Comparison of ENCODE assay signal across 8 mouse cellular contexts in genomic region chr2:126996737-126997136, GRCm38 (mm10). TPM values are rescaled to one million over a fixed set of nuclear protein-coding genes. Genes with fewer than 3 reads are reported as not detected.
DNase-seq lines count a peak whose midpoint lies in the region; ATAC-seq and TF ChIP-seq lines count a peak whose summit lies in the region.

No protein-coding gene starts in this region.

- peak overlapping the region; percentile 25; the same call in 1 of the 2 replicates for H3K4me2 ChIP-seq in liver, embryonic 11.5 days

- DNase-seq in A20 (ENCODE audit: low read depth, low spot score) = peak; percentile 43
- DNase-seq in ES-CJ7 (ENCODE audit: low read depth, low spot score) = peak; percentile 83
- peak; percentile 36 for DNase-seq in cerebellum, adult 9-11 months
- peak; percentile 88 for DNase-seq in kidney, adult 2 months
- DNase-seq in liver, embryonic 11.5 days (ENCODE audit: low spot score) = no peak
- DNase-seq in right cerebral cortex, postnatal 10 days (ENCODE audit: low spot score in 2 of 2) = peak; percentile 47 to 64

- WGBS in kidney, adult 2 months = 6% methylated on average over 5 of the region's 5 CpGs
- 18% methylated on average over 5 of the region's 5 CpGs for WGBS in liver, embryonic 11.5 days

- peak; percentile 96 for ATAC-seq in granulocyte monocyte progenitor cell, adult 5-6 weeks (replicated peaks; ENCODE audit: poor library complexity, severe bottlenecking)
- ATAC-seq in liver, embryonic 11.5 days (replicated peaks; ENCODE audit: low FRiP score) = no peak
- ATAC-seq in activated CD4-positive, CD25-positive, alpha-beta regulatory T cell, adult 4 months = no peak

- H3K4me1 ChIP-seq in kidney, adult 2 months (ENCODE audit: control insufficient read depth, insufficient read depth, low read length) = peaks cover 6% of the 10 kb centered on the region; the same call in 1 of the 2 replicates
- no peaks in the 10 kb centered on the region for H3K4me1 ChIP-seq in liver, embryonic 11.5 days (replicated peaks; ENCODE audit: control insufficient read depth, insufficient read depth, low read length)

- H3K27ac ChIP-seq in kidney, adult 2 months (ENCODE audit: insufficient read depth, low read depth, low read length) = 0 out of 2 replicates have a peak overlapping the region, but pooled peaks have one; percentile 77
- H3K27ac ChIP-seq in liver, embryonic 11.5 days (ENCODE audit: low read depth, low read length) = no peak overlapping the region

- no peak overlapping the region for H3K4me3 ChIP-seq in kidney, adult 2 months (ENCODE audit: insufficient read depth, low read depth, low read length)
- H3K4me3 ChIP-seq in liver, embryonic 11.5 days (ENCODE audit: low read depth, low read length) = no peak overlapping the region

- no peak overlapping the region for H3K9ac ChIP-seq in liver, embryonic 11.5 days (ENCODE audit: low read depth, low read length)

- H3K9me3 ChIP-seq in liver, embryonic 11.5 days (ENCODE audit: control insufficient read depth, low read length) = no peaks in the 10 kb centered on the region

- TF ChIP-seq POLR2A in kidney, adult 2 months (IDR thresholded peaks at IDR 0.05; ENCODE audit: low read depth, low read length) = no peak

- no peaks in the 10 kb centered on the region for H3K36me3 ChIP-seq in kidney, adult 2 months (ENCODE audit: control insufficient read depth, insufficient read depth, low read length)
- no peaks in the 10 kb centered on the region for H3K36me3 ChIP-seq in liver, embryonic 11.5 days (ENCODE audit: control insufficient read depth, insufficient read depth, low read length)

- no peaks in the 10 kb centered on the region; the same call in 1 of the 2 replicates for H3K27me3 ChIP-seq in kidney, adult 2 months (replicated peaks; ENCODE audit: control insufficient read depth, insufficient read depth, low read length)
- H3K27me3 ChIP-seq in liver, embryonic 11.5 days (replicated peaks; ENCODE audit: control insufficient read depth, insufficient read depth, low read length) = no peaks in the 10 kb centered on the region

- TF ChIP-seq CTCF in kidney, adult 2 months (conservative IDR thresholded peaks at IDR 0.05; ENCODE audit: insufficient read depth, insufficient read length, low read depth, low read length) = peak; percentile 53

RNA-seq across cellular contexts. Expression of gene Ap4e1, which starts 11.8 kb away (rescaled TPM):
- 8.6 and 12.7 TPM in 2 replicates for total RNA-seq in granulocyte monocyte progenitor cell, adult 5-6 weeks (2014; fragmentation: Nextera tagmentation)
- total RNA-seq in granulocyte monocyte progenitor cell, adult 5-6 weeks (2017) = 17.8 and 19.6 TPM in 2 replicates
- polyA plus RNA-seq in kidney, adult 2 months (2012; rRNA removed) = 1.8 and 2.4 TPM in 2 replicates
- 13.3 and 13.9 TPM in 2 replicates for polyA plus RNA-seq in liver, embryonic 11.5 days (2014; fragmentation: Nextera tagmentation; extraction: Ambion mirVana)
- 10 to 100 TPM; 10.9 to 15.6 TPM for polyA plus RNA-seq in activated CD4-positive, CD25-positive, alpha-beta regulatory T cell, adult 4 months (2017; shearing (Covaris generic))
